Mouse (Mus musculus): ENCODE measurements around the gene Rbp3.

Rbp3 gene

DNA sequence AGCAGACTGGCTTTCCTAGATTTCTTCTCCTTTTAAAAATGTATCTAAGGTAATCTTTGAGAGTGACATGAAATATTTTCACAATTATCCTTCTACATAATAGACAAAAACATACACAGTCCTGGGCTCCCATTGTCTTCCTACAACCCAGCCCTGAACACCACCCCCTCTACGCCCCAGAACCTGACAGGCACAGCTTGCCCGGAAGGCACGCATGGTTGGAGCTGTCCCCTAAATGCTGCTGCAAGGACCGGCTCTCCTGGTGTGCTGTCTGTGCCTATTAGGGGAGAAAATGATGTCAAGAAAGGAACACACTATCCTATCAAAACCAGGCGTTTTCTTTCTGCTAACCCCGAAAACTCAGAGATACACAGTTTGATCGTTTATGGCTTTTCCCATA is 23.9 kb downstream of the Rbp3 start:
- no peak for DNase-seq

DNA sequence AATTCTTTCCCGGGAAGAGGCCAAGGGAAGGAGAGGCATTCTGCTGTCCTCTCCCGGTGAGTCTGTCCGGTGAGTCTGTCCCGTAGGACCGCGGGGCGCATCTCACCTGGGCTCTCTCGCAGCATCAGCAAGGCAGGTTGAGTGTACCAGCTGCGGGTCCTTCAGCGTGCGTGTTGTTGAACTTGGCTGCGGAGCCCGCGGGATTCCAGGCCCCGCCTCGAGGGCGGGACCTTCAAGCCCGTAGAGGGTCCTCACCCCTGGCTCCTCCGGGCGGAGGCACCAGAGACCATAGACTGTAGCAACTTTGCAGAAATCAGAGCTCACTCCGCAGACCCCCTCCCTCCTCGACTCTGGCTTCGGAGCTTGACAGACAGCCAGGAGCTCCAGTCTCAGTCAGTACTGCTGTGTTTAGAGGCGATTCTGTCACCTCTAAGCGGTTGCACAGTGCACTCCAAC is 24.8 kb downstream of the Rbp3 start, which contains the start of gene Zfp488:
Gene Zfp488, minus strand, starts transcription at position 161 of the 456 bp plus-strand sequence.
- DNase-seq, result no peak

- no peak for DNase-seq
Measured at GRCm38 (mm10) chr14:33989201-33989600, 35.4 kb downstream of the Rbp3 start.

GRCm38 (mm10) chr14:33991971-33992370 is 38.2 kb downstream of the Rbp3 start:
- no peak for DNase-seq

GRCm38 (mm10) chr14:33993051-33993450 is 39.2 kb downstream of the Rbp3 start:
- no peak for DNase-seq

GRCm38 (mm10) chr14:33993521-33994289 is 39.9 kb downstream of the Rbp3 start:
- no peak for DNase-seq

GRCm38 (mm10) chr14:33997427-33997826 is 43.6 kb downstream of the Rbp3 start:
- no peak for DNase-seq

DNA sequence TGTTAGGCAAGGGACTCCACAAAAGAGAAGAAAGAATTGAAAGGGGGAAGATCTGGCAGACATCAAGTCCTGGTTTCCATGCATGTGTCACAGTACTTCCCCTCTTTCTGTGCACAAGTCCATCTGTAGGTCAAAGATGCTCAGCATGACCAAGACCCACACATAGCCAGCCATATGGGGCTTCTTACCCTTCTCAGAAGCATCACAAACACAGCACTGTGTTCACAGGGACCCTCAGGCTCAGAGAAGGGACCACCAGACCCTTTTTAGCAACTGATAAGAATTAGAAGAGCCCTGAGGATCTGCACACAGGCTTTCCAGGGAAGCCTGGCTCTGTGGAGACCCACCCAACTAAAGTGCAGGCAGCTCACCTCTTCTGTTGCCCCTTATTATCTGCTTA is 46.3 kb downstream of the Rbp3 start:
- DNase-seq, result no peak

- no peak for DNase-seq
Measured at GRCm38 (mm10) chr14:34001445-34001844, 47.6 kb downstream of the Rbp3 start.

DNA sequence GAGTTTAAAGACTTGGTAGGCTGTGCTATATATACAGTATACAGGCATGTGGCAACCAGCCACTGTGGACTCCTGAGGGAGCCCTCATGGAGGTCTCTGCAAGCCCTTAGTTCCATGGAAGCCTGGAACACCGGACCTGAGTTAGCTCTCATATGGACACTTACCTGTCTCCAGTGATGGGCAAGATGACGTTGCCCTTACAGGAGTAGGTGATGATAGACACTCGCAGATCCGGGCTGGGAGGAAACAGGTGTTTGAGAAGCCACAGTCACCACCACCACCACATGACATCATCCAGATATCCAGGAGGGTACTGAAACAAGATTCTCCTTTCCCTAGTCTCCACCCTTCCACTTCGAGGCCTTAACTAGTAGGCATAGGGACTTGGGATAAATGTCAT is 48.6 kb downstream of the Rbp3 start:
- no peak for DNase-seq
